Mouse (Mus musculus) thymus, postnatal 25 days (tissue): Measurements from ENCODE around the gene Wdfy3.
"Not testable (repeated sequence)": the region's sequence is repeated elsewhere in the genome, so short reads cannot be mapped to it uniquely, and the experiment has no call there.

Experiments used
- DNase-seq: peaks from one replicate; pipeline ENCODE4 v3.0.0; 2022

Gene Wdfy3

DNA sequence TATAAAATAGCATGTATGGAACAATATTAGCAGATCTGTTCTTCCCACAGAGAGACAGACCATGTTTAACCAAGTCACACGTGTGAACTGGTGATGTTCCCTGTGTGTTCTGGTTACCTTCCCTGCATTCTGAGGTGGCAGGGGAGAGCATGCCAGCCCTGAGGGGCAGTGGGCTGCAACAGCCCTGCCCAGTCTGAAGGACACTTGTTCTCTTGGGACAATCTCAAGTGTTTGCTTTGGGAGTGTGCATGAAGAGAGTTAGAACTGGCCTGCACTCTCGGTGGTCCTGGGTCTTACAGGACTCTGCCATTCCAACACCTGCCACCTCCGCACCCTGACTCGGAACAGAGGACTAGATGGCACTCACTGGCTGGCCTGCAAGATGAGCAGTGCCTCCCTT, 193.5 kb downstream of the Wdfy3 start:
- no peak for DNase-seq

DNA sequence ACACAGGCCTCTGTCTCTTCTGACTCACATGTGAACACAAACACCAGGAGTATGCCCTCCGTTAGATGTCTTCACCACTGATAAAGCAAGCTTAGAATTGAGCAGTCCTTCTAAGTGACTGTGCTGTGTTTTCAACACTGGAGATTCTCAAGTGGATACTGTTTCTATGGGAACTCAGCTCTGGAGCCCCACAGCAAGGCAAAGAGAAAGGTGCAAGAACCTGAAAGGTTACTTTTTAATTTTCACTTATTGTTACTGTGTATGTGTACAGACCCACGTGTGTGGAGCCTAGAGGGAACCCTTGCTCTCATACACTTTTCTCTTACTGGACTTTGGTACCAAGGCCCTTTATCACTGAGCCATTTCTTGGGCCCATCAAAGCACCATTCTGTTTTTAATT, 203.0 kb downstream of the Wdfy3 start:
- no peak for DNase-seq

DNA sequence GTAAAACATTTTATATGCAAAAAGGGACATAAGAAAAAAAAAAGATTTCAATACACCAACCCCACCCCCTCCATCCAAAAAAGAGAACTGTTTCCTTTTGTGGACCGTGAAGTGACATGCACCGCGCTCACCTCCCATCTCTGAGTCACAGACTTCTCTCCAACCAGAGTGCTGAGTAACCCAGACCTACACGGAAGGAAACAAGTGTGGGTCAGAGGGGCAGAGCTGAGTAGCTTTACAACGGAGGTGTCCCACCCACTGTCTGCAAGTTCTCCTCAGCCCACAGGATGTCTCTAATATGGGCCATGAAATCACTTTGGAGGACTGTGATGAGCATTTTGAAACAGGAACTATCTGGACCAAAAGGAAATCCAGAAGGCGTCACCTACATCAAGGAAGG, 205.8 kb downstream of the Wdfy3 start:
- no peak for DNase-seq

GRCm38 (mm10) chr5:101862651-101863050, 207.1 kb downstream of the Wdfy3 start:
- no peak for DNase-seq

DNA sequence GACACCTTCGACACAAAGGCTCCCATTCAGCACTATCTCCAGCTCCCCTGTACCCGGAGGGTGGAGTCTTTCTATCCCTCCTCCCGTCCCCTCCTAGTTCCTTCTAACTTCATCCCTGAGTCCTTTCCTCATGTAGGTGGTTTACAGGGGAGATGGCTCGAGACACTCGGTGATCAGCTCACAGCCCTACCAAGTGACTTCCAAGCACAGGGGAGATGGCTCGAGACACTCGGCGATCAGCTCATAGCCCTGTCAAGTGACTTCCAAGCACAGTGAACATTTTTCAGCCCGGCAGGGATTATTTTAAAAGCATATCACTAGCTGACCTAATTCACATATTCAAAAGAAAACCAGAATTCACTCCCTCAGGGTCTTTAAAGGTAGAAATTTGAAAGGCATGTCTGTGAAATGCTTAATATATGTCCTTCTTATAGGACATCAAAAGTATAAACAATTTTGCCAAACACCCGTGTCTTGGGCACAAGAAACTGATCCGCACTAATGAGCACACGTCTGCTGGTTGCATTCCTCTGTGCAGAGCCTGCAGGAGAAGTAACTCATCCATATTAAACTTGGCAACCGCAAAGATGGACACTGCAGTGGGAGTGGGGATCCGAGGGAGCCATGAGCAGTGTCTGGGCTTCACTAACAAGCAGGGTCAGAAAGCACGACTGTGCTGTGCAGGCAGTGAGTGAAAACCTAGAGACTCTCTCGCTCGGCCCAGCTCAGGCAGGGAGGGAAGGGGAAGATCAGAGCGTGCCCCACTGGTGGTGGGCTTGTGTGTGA, 207.7 kb downstream of the Wdfy3 start:
- no peak for DNase-seq

- no peak for DNase-seq
These were observed 210.8 kb downstream of the Wdfy3 start for GRCm38 (mm10) chr5:101858891-101859436.

DNA sequence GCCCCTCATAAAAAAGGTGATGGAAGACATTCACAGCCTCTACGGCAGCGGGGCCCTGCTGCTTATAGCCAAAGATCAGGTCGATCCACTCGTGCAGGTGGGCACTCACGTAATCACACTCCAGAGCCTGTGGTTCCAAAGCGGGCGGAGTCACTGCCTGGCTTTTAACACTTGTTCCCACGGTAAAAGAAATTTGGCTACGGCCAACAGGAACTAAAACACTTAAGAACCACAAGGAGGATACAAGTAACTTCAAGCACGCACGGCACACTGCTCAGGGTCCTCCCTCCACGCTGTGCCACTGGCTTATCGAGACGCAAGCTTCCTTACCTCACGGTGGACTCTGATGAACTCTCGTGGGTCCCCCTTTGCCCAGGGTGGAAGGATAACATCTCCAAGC, 214.2 kb downstream of the Wdfy3 start:
- no peak for DNase-seq

DNA sequence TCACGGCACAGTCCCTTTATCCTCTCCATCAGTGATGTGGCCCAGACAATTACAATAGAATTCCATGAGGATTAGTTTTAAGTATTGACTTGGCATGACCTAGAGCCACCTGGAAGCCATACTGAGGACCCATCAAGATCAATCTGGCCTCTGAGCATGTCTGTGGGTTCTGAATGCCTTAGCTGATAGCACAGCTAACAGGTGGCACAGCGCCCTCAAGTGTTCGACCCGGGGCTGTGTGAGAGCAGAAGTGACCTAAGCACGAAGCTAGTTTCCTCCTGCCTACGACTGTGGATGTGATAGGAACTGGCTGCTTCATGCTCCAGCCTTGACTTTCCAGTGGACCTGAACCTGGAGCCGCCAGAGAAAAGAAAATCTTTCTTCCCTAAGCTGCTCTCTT, 215.1 kb downstream of the Wdfy3 start:
- no peak for DNase-seq

DNA sequence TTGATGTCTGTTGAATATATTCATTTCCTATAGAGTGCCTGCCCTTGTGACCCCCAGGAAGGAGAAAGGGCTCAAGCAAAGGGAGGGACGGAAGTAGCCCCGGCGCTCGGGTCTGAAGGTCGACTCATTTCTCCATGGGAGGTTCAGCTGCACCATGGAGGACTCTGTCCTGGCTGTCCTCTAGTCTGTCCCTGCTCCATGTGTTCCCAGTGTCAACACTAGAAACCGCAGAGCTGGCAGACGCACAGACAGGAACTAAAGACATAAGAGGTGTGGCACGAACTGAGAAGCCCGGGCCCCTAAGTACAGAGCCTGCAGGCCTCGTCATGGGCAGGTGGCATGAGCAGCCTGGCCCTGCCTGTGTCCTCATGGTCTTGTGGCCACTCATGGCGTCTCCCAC, 215.6 kb downstream of the Wdfy3 start:
- no peak for DNase-seq

GRCm38 (mm10) chr5:101852116-101852680, 217.5 kb downstream of the Wdfy3 start:
- no peak for DNase-seq

- DNase-seq: no peak
These were observed 218.6 kb downstream of the Wdfy3 start for GRCm38 (mm10) chr5:101851133-101851532.

- no peak for DNase-seq
These were observed 222.0 kb downstream of the Wdfy3 start for GRCm38 (mm10) chr5:101847762-101848161.

DNA sequence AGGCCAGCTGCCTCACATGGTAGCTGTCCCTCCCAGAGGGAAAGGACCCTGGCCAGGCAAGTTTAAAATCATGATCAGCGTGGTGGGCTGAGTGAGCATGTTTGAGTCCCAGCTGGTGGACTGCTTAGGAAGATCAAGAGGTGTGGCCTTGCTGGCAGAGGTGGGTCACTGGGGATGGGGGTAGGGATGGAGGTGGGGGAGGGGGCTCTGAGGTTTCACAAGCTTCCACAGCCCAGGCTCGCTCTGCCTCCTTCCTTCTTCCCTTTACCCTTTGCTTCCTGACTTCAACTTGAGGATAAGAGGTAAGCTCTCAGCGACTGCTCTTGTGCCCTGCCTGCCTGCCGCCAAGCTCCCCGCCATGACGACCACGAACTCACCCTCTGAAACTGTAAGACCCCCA, 222.4 kb downstream of the Wdfy3 start:
- DNase-seq: no peak

GRCm38 (mm10) chr5:101845930-101846329, 223.8 kb downstream of the Wdfy3 start:
- DNase-seq: no peak

- DNase-seq: no peak
These were observed 224.7 kb downstream of the Wdfy3 start for GRCm38 (mm10) chr5:101845011-101845410.

GRCm38 (mm10) chr5:101840476-101840875, 229.2 kb downstream of the Wdfy3 start:
- DNase-seq: no peak

GRCm38 (mm10) chr5:101837605-101838004, 232.1 kb downstream of the Wdfy3 start:
- not testable (repeated sequence) for DNase-seq

DNA sequence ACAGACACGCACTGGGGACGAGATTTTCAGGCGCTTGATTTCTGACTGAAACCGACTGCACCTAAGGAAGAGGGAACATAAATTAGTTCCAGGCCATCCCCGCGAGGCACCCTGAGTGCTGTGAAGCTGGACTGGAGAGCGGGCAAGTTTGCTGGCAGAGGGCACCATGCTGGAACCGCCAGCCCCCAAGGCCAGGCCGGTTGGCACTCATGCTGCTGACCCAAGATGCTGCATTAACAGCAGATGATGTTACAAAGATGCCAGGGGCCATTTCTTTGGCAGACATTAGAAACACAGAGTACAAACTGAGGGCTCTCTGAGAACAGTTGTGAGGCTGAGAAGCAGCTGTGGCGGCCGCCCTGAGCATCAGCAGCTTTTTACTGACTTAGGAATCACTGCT, 233.5 kb downstream of the Wdfy3 start:
- no peak for DNase-seq

GRCm38 (mm10) chr5:101833875-101834274, 235.8 kb downstream of the Wdfy3 start:
- no peak for DNase-seq

DNA sequence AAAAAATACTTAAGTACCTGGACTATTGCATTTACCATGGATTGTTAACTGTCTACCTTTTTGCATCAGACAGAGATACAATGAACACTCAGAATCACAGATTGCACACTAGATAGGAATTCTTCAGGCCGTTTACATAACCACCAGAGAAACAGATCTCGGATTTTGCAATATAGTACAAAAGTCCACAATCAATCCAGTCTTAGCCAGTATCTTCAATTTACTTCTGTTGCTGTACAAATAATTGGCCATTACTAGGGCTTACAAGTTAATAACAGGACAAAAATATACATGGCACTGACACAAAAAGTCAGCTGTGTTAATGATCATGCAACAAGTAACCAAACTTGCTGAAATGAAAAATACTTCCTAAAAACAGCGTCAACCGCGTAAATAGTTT, 236.7 kb downstream of the Wdfy3 start:
- no peak for DNase-seq

DNA sequence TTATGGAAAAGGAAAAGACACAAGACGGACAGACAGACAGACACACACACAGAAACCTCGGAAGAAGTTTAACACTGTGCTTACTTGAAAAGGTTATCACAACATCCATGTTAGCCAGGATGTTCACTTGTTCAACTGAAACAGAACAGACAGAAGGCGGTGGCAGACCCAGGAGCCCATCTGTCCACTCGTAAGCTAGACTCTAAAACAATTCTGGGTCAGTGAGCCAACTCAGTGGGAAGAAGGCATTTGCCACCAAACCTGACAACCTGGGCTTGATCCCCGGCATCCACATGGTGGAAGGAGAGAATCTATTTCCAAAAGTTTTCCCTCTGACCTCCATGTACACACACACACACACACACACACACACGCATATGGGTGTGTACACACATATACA, 237.7 kb downstream of the Wdfy3 start:
- DNase-seq: no peak

DNA sequence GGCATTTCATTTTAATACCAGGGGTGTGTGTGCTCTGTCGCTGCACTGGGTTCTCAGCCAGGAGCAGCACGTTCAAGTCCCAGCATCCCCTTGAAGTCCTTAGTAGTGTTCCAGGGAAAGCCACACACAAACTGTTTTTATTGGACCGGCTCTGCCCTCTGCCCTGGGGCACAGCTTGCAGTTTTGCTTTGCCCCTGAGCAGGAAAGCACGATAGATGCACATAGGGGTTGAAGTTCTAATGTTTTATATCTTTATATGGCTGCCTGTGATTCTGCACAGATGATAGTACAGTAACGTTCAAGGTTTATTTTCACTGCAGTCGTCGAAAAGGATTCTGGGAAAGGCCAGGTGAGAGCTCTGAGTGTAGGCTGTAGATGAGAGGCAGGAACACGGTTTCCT, 239.5 kb downstream of the Wdfy3 start:
- no peak for DNase-seq

- DNase-seq: no peak
These were observed 240.8 kb downstream of the Wdfy3 start for GRCm38 (mm10) chr5:101828932-101829331.

- no peak for DNase-seq
These were observed 242.2 kb downstream of the Wdfy3 start for GRCm38 (mm10) chr5:101827477-101827876.

DNA sequence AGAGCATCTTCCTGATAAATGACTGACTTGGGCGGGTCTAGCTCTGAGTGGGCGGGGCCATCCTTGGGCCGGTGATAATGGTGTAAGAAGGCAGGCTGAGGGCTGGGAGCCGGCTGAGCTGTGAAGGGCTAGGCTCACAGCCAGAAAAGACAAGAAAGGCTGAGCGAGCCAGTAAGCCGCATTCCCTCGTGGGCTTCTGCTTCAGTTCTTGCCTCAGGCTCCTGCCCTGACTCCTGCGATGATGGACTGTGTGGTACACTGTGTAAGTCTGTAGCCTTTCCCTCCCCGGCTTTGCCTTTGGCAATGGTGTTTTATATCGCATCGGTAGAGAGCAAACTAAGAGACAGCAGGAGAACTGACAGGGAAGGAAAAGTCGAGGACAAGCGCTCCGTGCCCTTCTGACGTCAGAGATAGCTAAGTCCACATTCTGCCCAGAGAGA, 243.2 kb downstream of the Wdfy3 start:
- DNase-seq: no peak
